Mouse (Mus musculus) forebrain, embryonic 14.5 days (tissue): ENCODE data around the gene Rpia. TPM values are rescaled to one million over a fixed set of nuclear protein-coding genes. Genes with fewer than 3 reads are reported as not detected.

ENCODE experiments used
- ATAC-seq: fragments of 200-750 bp; cut with Nextera tagmentation; 2 replicates; pipeline ENCODE4 v1.8.0; 2017; ENCODE audit warnings: mild to moderate bottlenecking, moderate library complexity
- DNase-seq: peaks from one replicate; pipeline ENCODE4 v3.0.0-alpha.2; 2015; ENCODE audit warnings: low spot score
- H3K27ac ChIP-seq: fragments of 300-500 bp; sonication (generic); 2 replicates; pipeline ENCODE4 v1.5.1; 2014; ENCODE audit warnings: low read depth, mild to moderate bottlenecking, control low read depth, low read length, moderate library complexity
- H3K27me3 ChIP-seq: fragments of 300-500 bp; sonication (generic); replicated peaks from 2 replicates; pipeline ENCODE4 v1.6.1; 2014; ENCODE audit warnings: low read length, control low read depth, mixed read lengths; ENCODE audit not compliant: control insufficient read depth, insufficient read depth
- H3K36me3 ChIP-seq: fragments of 300-500 bp; sonication (generic); 2 replicates; pipeline ENCODE4 v1.6.1; 2014; ENCODE audit warnings: low read length, control low read depth; ENCODE audit not compliant: control insufficient read depth, insufficient read depth
- H3K4me1 ChIP-seq: fragments of 300-500 bp; sonication (generic); 2 replicates; pipeline ENCODE4 v1.6.1; 2014; ENCODE audit warnings: antibody characterized with exemption, low read length, control low read depth; ENCODE audit not compliant: control insufficient read depth, insufficient read depth
- H3K4me2 ChIP-seq: fragments of 300-500 bp; sonication (generic); 2 replicates; pipeline ENCODE4 v1.6.1; 2014; ENCODE audit warnings: mild to moderate bottlenecking, control low read depth, low read length
- H3K4me3 ChIP-seq: fragments of 300-500 bp; sonication (generic); 2 replicates; pipeline ENCODE4 v1.5.1; 2014; ENCODE audit warnings: low read depth, low read length, control low read depth
- H3K9ac ChIP-seq: fragments of 300-500 bp; sonication (generic); 2 replicates; pipeline ENCODE4 v1.6.1; 2014; ENCODE audit warnings: mild to moderate bottlenecking, low read length, control low read depth, moderate library complexity
- H3K9me3 ChIP-seq: fragments of 300-500 bp; sonication (generic); replicated peaks from 2 replicates; pipeline ENCODE4 v1.6.1; 2016; ENCODE audit warnings: low read length, control low read depth, mixed read lengths; ENCODE audit not compliant: control insufficient read depth
- WGBS: fragments of 180-500 bp; shearing (Covaris S2); extraction: QIAGEN DNeasy Blood & Tissue Kit; methylation state at CpG from one replicate; pipeline ENCODE4 v1.1.7; 2014; 5-methylcytosine and 5-hydroxymethylcytosine counted together
- polyA plus RNA-seq: library from polyadenylated mRNA; unstranded; fragments of >200 nt; fragmentation: Nextera tagmentation; extraction: Ambion mirVana; gene quantifications from 2 replicates; pipeline ENCODE4 v1.2.1, GENCODE M21; 2014

The Rpia gene
- polyA plus RNA-seq, 1 experiment from 2014 or later = 2.5 TPM

DNA sequence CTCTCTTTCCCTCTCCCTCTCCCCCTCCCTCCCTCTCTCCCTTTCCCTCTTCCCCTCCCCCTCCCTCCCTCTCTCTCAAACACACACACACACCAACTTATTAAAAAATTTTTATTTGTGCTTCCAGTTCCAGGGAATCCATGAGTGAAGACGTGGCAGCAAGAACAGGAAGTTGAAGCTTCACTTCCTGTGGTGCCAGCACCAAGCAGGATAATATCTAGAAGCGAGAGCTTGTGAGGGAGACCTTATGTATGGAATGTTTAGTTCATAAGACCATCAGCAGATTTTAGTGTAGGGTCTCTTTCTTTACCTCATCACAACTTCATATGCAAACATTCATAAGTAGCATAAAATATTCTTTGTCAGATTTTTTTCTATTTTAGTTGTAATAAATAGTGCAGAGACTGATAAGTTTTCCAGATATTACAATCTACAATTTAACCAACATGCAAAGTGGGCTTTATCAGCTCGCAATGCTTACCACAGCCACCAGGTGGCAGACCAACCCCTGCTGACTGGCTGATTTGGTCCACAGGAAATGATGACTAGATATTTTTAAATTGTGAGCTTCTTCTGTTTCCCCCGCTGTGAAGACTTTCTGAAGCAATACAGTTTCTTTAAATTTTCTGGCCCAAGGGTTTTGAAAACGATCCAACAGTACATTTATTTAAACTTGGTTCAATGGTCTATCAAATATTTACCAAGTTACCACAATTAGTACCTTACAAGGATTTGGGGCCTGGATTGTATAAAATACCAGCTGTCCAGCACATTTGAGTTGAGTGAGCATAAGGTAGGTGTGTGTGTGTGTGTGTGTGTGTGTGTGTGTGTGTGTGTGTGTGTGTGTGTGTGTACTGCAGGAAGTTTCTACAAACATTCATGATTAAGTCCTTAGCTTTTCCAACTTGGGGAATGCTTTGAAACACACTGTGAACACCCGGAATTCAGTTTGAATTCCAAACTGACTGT, 19.8 kb upstream of the Rpia start:
- DNase-seq (peak; percentile 79), ATAC-seq (peak; percentile 66; the same call in 1 of the 2 replicates)
- no peak overlapping the region for H3K4me3 ChIP-seq
- no peak overlapping the region for H3K4me2 ChIP-seq
- WGBS = 23% methylated on average over 6 of the region's 6 CpGs
- H3K9me3 ChIP-seq = no peaks in the 10 kb centered on the region
- no peak overlapping the region for H3K27ac ChIP-seq
- no peaks in the 10 kb centered on the region for H3K4me1 ChIP-seq
- H3K36me3 ChIP-seq = no peaks in the 10 kb centered on the region
- H3K27me3 ChIP-seq = no peaks in the 10 kb centered on the region
- H3K9ac ChIP-seq = no peak overlapping the region

DNA sequence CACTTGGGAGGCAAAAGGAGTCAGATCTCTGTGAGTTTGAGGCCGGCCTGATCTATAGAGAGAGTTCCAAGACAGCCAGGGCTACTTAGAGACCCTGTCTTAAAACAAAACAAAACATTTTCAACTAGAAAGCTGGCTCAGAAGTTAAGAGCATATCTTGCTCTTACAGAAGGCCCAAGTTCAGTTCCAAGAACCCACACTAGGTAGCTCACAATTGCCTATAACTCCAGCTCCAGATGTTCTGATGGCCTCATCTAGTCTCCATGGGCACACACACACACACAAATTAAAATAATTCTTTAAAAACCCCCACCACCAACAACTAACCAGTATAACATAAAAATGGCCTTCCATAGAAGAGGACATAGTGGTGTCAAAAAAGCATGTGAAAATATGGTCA, 18.5 kb upstream of the Rpia start:
- Histone ChIP-seq H3K27me3 (no peaks in the 10 kb centered on the region), H3K4me3 (no peak overlapping the region), H3K9ac (no peak overlapping the region), H3K4me2 (no peak overlapping the region), H3K27ac (no peak overlapping the region), H3K4me1 (no peaks in the 10 kb centered on the region), H3K9me3 (no peaks in the 10 kb centered on the region), H3K36me3 (no peaks in the 10 kb centered on the region)
- ATAC-seq (no peak), DNase-seq (no peak)
- 83% methylated on average over 1 of the region's 1 CpGs for WGBS

DNA sequence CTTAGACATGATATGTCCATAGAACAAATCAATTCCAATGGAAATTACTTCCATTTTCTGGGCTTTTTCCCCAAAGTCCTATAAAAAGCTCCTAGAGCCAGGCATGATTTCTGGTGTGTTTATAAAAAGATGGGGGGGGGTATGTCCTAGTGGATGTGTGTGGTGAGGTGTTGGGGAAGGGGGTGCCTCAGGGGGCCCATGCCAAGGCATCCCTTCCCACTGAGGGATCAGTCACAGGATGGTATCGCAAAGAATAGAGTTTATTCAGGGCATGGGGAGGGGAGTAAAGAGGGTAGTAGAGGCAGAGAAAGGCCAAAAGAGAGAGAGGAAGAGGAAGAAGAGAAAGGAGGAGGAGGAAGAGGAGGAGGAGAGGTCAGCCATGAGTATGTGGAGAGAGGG, 14.5 kb upstream of the Rpia start:
- DNase-seq = no peak
- H3K27me3 ChIP-seq = no peaks in the 10 kb centered on the region
- WGBS = 15% methylated on average over 1 of the region's 1 CpGs
- 0 out of 2 replicates have a peak, but pooled peaks cover 2% of the 10 kb centered on the region for H3K4me1 ChIP-seq
- H3K4me2 ChIP-seq = no peak overlapping the region
- peak; percentile 13; the same call in 1 of the 2 replicates for ATAC-seq
- no peak overlapping the region for H3K9ac ChIP-seq
- H3K36me3 ChIP-seq = no peaks in the 10 kb centered on the region
- H3K4me3 ChIP-seq = no peak overlapping the region
- H3K9me3 ChIP-seq = no peaks in the 10 kb centered on the region
- H3K27ac ChIP-seq = no peak overlapping the region

DNA sequence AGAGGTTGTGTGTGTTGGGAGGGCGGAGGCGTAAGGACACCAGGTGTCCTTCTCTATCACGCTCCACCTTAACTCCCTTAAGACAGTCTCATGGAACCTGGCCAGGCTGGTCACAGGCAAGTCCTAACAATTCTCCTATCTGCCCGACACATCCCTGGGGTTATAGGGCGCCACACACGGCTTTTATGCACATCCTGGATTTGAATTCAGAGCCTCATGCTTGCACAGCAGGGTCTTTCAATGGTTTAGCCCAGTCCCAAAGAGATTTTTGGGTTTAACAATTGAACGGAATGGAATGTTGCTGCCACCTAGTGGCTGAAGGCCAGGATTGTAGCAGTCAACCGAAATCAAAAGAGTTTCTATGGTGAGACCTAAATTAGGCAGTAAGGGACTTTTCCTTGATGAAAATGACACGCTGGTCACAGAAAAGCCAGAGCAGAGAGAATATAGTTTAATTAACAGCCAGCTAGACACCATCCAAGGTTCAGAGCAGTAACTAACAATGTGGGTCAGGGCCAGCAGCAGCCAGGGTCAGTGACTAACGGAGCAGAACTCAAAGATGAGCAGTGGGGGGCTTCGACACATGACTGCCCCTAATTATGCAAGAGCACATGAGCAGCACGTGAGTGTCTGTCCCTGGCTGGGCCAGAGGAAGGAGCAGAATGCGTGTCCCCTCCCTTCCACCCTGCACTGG, 13.9 kb upstream of the Rpia start:
- H3K9ac ChIP-seq = no peak overlapping the region
- 9% methylated on average over 13 of the region's 13 CpGs for WGBS
- H3K9me3 ChIP-seq = no peaks in the 10 kb centered on the region
- no peaks in the 10 kb centered on the region for H3K36me3 ChIP-seq
- ATAC-seq = peak; percentile 72
- H3K4me2 ChIP-seq = peak overlapping the region; percentile 30; the same call in 1 of the 2 replicates
- no peaks in the 10 kb centered on the region for H3K27me3 ChIP-seq
- H3K27ac ChIP-seq = no peak overlapping the region
- DNase-seq = peak; percentile 92
- no peak overlapping the region for H3K4me3 ChIP-seq
- H3K4me1 ChIP-seq = 0 out of 2 replicates have a peak, but pooled peaks cover 2% of the 10 kb centered on the region

DNA sequence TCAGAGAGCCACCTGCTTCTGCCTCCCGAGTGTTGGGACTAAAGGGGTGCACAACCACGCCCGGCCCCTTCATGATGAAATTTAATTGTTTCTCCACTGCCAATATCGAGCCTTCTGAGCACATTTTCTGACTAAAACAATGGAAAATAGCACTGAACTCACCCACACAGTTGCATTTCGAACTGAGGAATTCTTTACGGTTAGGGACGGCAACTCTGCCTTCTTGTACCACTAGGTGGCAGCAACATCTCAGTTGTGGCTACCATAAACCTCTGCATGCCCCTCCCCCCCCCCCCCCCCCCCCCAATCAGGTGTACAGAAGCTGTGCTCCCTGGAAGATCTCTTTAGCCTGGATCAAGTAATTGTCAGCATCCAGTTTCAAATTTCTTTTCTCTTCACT, 13.2 kb upstream of the Rpia start:
- WGBS = 14% methylated on average over 7 of the region's 7 CpGs
- Histone ChIP-seq H3K4me2 (peak overlapping the region; percentile 24; the same call in 1 of the 2 replicates), H3K4me3 (no peak overlapping the region), H3K27ac (no peak overlapping the region), H3K27me3 (no peaks in the 10 kb centered on the region), H3K4me1 (0 out of 2 replicates have a peak, but pooled peaks cover 2% of the 10 kb centered on the region), H3K9ac (no peak overlapping the region), H3K36me3 (no peaks in the 10 kb centered on the region), H3K9me3 (no peaks in the 10 kb centered on the region)
- peak; percentile 63 for ATAC-seq
- DNase-seq = peak; percentile 80

DNA sequence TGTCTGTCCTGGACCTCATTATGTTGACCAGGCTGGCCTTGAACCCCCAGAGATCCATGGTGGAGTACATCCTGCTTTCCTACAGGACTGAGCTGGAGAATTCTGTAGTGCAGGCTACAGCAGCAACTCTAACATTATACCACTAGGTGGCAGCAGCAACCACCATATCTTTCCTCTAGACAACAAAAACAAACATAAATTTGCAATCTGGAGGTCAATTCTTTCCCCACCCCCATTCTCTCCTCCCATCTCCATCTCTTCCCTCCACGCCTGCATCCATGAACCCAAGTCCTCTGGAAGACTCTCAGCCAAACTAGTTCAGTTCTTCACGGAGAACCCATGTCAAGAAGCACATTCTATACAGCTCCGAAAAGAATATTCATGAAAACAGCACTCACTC, 12.6 kb upstream of the Rpia start:
- Histone ChIP-seq H3K4me2 (no peak overlapping the region), H3K9me3 (no peaks in the 10 kb centered on the region), H3K27me3 (no peaks in the 10 kb centered on the region), H3K9ac (no peak overlapping the region), H3K4me1 (0 out of 2 replicates have a peak, but pooled peaks cover 2% of the 10 kb centered on the region), H3K36me3 (no peaks in the 10 kb centered on the region), H3K27ac (no peak overlapping the region), H3K4me3 (no peak overlapping the region)
- DNase-seq = peak; percentile 75
- 23% methylated on average over 3 of the region's 3 CpGs for WGBS
- ATAC-seq = peak; percentile 37; the same call in 1 of the 2 replicates

DNA sequence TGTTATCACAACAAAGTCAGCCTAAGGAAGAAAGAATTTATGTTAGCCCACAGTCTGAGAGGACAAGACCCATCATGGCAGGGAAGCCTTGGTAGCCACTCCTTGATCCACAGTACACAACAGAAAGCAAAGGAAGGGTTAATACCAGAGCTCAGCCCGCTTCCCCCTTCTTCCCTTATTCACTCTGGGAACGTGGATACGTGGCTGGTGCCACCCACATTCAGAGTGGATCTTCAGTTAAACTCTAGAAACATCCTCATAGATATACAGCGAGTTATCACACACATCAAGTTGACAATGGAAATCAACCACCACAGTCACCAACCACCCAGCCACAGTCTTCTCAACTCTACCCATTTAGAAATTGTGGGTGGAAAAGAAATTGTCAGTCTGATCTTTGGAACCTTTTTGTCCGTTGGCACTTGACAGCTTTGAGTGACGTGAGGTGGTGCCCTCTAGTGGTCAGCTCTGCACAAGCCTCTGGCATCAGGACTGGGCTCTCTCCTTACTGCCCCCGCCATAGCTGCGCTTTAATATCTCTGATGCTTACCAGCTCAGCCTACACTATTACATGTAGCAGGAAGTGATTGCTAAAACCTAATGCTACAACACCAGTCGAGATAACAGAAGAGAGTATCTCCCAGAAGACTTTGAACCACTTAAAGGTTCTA, 5.7 kb upstream of the Rpia start:
- H3K4me2 ChIP-seq = no peak overlapping the region
- 17% methylated on average over 9 of the region's 9 CpGs for WGBS
- peak; percentile 59 for DNase-seq

DNA sequence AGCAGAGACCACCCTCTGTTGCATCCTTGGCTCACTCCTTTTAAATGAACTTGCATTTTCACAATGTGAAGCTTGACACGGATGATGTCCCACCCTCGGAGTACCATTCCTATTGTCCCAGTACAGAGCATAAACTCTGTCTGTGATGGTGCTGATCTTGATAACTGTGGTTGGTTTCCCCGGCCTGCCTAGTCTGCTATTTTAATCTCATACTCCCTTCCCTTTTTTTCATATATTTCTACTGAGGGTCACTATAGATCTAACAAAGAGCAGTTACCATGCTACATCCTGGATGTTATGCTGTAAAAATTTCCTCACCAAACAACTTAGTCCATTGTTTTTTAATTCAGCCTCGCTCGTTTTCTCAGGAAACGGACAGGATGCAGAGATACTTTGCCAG, 4.9 kb upstream of the Rpia start:
- no peaks in the 10 kb centered on the region for H3K27me3 ChIP-seq
- peaks cover 4% of the 10 kb centered on the region for H3K4me1 ChIP-seq
- no peak for ATAC-seq
- H3K4me2 ChIP-seq = no peak overlapping the region
- H3K27ac ChIP-seq = no peak overlapping the region
- 83% methylated on average over 6 of the region's 6 CpGs for whole genome bisulfite sequencing
- H3K9ac ChIP-seq = no peak overlapping the region
- H3K9me3 ChIP-seq = no peaks in the 10 kb centered on the region
- no peaks in the 10 kb centered on the region for H3K36me3 ChIP-seq
- no peak overlapping the region for H3K4me3 ChIP-seq
- DNase-seq = no peak

More for the DNA sequence above, 5.7 kb upstream of the Rpia start:
- H3K4me3 ChIP-seq = no peak overlapping the region
- ATAC-seq = peak; percentile 75; the same call in 1 of the 2 replicates
- H3K9ac ChIP-seq = no peak overlapping the region
- no peak overlapping the region for H3K27ac ChIP-seq
- H3K36me3 ChIP-seq = no peaks in the 10 kb centered on the region
- no peaks in the 10 kb centered on the region for H3K9me3 ChIP-seq
- peaks cover 2% of the 10 kb centered on the region for H3K4me1 ChIP-seq
- H3K27me3 ChIP-seq = no peaks in the 10 kb centered on the region
